Mouse (Mus musculus) liver, embryonic 12.5 days (tissue): ENCODE measurements around the gene Rnf43. TPM values are rescaled to one million over a fixed set of nuclear protein-coding genes. Genes with fewer than 3 reads are reported as not detected.
A peak's percentile ranks its signal among the peaks of the same experiment; 100 is the strongest.

Experiments used
- ATAC-seq: fragments of 200-750 bp; cut with Nextera tagmentation; 2 replicates; pipeline ENCODE4 v1.8.0; 2017; ENCODE audit warnings: moderate number of reproducible peaks, mild to moderate bottlenecking, moderate library complexity
- H3K27ac ChIP-seq: fragments of 300-500 bp; sonication (generic); 2 replicates; pipeline ENCODE4 v1.5.1; 2016; ENCODE audit warnings: mild to moderate bottlenecking
- H3K27me3 ChIP-seq: fragments of 300-500 bp; sonication (generic); replicated peaks from 2 replicates; pipeline ENCODE4 v1.6.1; 2016; ENCODE audit warnings: mild to moderate bottlenecking, moderate library complexity
- H3K36me3 ChIP-seq: fragments of 300-500 bp; sonication (generic); 2 replicates; pipeline ENCODE4 v1.6.1; 2016; ENCODE audit warnings: mild to moderate bottlenecking, moderate library complexity
- H3K4me1 ChIP-seq: fragments of 300-500 bp; sonication (generic); 2 replicates; pipeline ENCODE4 v1.6.1; 2016
- H3K4me2 ChIP-seq: fragments of 300-500 bp; sonication (generic); 2 replicates; pipeline ENCODE4 v1.6.1; 2016; ENCODE audit warnings: mild to moderate bottlenecking, moderate library complexity
- H3K4me3 ChIP-seq: fragments of 300-500 bp; sonication (generic); 2 replicates; pipeline ENCODE4 v1.5.1; 2016; ENCODE audit warnings: mild to moderate bottlenecking, moderate library complexity
- H3K9ac ChIP-seq: fragments of 300-500 bp; sonication (generic); 2 replicates; pipeline ENCODE4 v1.6.1; 2016; ENCODE audit warnings: mild to moderate bottlenecking, moderate library complexity
- H3K9me3 ChIP-seq: fragments of 300-500 bp; sonication (generic); replicated peaks from 2 replicates; pipeline ENCODE4 v1.6.1; 2016; ENCODE audit warnings: mild to moderate bottlenecking, moderate library complexity
- WGBS: fragments of 180-500 bp; shearing (Covaris S2); methylation state at CpG from one replicate; pipeline ENCODE4 v1.1.7; 2016; ENCODE audit not compliant: insufficient replicate concordance; 5-methylcytosine and 5-hydroxymethylcytosine counted together
- polyA plus RNA-seq: library from polyadenylated mRNA; unstranded; fragments of >200 nt; fragmentation: Nextera tagmentation; extraction: Ambion mirVana; gene quantifications from 2 replicates; pipeline ENCODE4 v1.2.1, GENCODE M21; 2016

Gene Rnf43
- polyA plus RNA-seq, 1 experiment from 2014 or later: 6.9 TPM

- H3K9me3 ChIP-seq: no peaks in the 10 kb centered on the region
- WGBS: 14% methylated on average over 11 of the region's 11 CpGs
- peak overlapping the region; percentile 84 for H3K4me2 ChIP-seq
- peaks cover 84% of the 10 kb centered on the region for H3K4me1 ChIP-seq
- ATAC-seq: peak; percentile 72
- H3K27ac ChIP-seq: peak overlapping the region; percentile 100
- H3K9ac ChIP-seq: peak overlapping the region; percentile 86
- peak overlapping the region; percentile 51 for H3K4me3 ChIP-seq
- peaks cover 12% of the 10 kb centered on the region for H3K36me3 ChIP-seq
- H3K27me3 ChIP-seq: no peaks in the 10 kb centered on the region
Measured at GRCm38 (mm10) chr11:87750043-87750421, 87.5 kb downstream of the Rnf43 start.

- H3K36me3 ChIP-seq: peaks cover 7% of the 10 kb centered on the region
- H3K4me1 ChIP-seq: peaks cover 86% of the 10 kb centered on the region
- WGBS: 17% methylated on average over 3 of the region's 3 CpGs
- H3K4me3 ChIP-seq: peak overlapping the region; percentile 51
- H3K9ac ChIP-seq: peak overlapping the region; percentile 86
- no peak for ATAC-seq
- no peaks in the 10 kb centered on the region for H3K27me3 ChIP-seq
- peak overlapping the region; percentile 84 for H3K4me2 ChIP-seq
- H3K27ac ChIP-seq: peak overlapping the region; percentile 100
- no peaks in the 10 kb centered on the region for H3K9me3 ChIP-seq
Measured at GRCm38 (mm10) chr11:87750521-87750920, 88.0 kb downstream of the Rnf43 start.

- H3K27ac ChIP-seq: peak overlapping the region; percentile 100
- H3K36me3 ChIP-seq: peaks cover 2% of the 10 kb centered on the region
- no peak for ATAC-seq
- peak overlapping the region; percentile 51 for H3K4me3 ChIP-seq
- no peaks in the 10 kb centered on the region for H3K9me3 ChIP-seq
- peak overlapping the region; percentile 84 for H3K4me2 ChIP-seq
- H3K27me3 ChIP-seq: no peaks in the 10 kb centered on the region
- H3K4me1 ChIP-seq: peaks cover 86% of the 10 kb centered on the region
- 22% methylated on average over 8 of the region's 8 CpGs for WGBS
- H3K9ac ChIP-seq: peak overlapping the region; percentile 86
Measured at GRCm38 (mm10) chr11:87751031-87751430, 88.5 kb downstream of the Rnf43 start.

- Histone ChIP-seq H3K27ac (peak overlapping the region; percentile 100), H3K36me3 (peaks cover 6% of the 10 kb centered on the region), H3K4me2 (peak overlapping the region; percentile 84), H3K27me3 (no peaks in the 10 kb centered on the region), H3K9me3 (no peaks in the 10 kb centered on the region), H3K4me3 (peak overlapping the region; percentile 51), H3K4me1 (peaks cover 85% of the 10 kb centered on the region), H3K9ac (peak overlapping the region; percentile 86)
- ATAC-seq: peak; percentile 4
- WGBS: 15% methylated on average over 4 of the region's 4 CpGs
Measured at GRCm38 (mm10) chr11:87751491-87751966, 89.0 kb downstream of the Rnf43 start.

- Histone ChIP-seq H3K36me3 (peaks cover 13% of the 10 kb centered on the region), H3K4me3 (peak overlapping the region; percentile 51), H3K27me3 (no peaks in the 10 kb centered on the region), H3K4me2 (peak overlapping the region; percentile 84), H3K9me3 (no peaks in the 10 kb centered on the region), H3K27ac (peak overlapping the region; percentile 100), H3K9ac (peak overlapping the region; percentile 86), H3K4me1 (peaks cover 78% of the 10 kb centered on the region)
- WGBS: 8% methylated on average over 1 of the region's 1 CpGs
- ATAC-seq: no peak
Measured at GRCm38 (mm10) chr11:87752307-87752706, 89.8 kb downstream of the Rnf43 start.

GRCm38 (mm10) chr11:87753255-87753654 lies 90.7 kb downstream of the Rnf43 start:
- H3K36me3 ChIP-seq: peaks cover 23% of the 10 kb centered on the region
- ATAC-seq: no peak
- peak overlapping the region; percentile 84 for H3K4me2 ChIP-seq
- H3K27me3 ChIP-seq: no peaks in the 10 kb centered on the region
- 27% methylated on average over 8 of the region's 8 CpGs for WGBS
- peak overlapping the region; percentile 82 for H3K4me3 ChIP-seq
- peaks cover 77% of the 10 kb centered on the region for H3K4me1 ChIP-seq
- H3K9ac ChIP-seq: peak overlapping the region; percentile 94
- H3K9me3 ChIP-seq: no peaks in the 10 kb centered on the region
- peak overlapping the region; percentile 100 for H3K27ac ChIP-seq

GRCm38 (mm10) chr11:87753891-87754501 lies 91.5 kb downstream of the Rnf43 start:
- Histone ChIP-seq H3K4me2 (peak overlapping the region; percentile 84), H3K9ac (peak overlapping the region; percentile 94)

GRCm38 (mm10) chr11:87754603-87755002 lies 92.1 kb downstream of the Rnf43 start:
- peak overlapping the region; percentile 94 for H3K9ac ChIP-seq
- WGBS: 15% methylated on average over 5 of the region's 5 CpGs
- peaks cover 77% of the 10 kb centered on the region for H3K4me1 ChIP-seq
- H3K27ac ChIP-seq: peak overlapping the region; percentile 100
- peak overlapping the region; percentile 82 for H3K4me3 ChIP-seq
- no peak for ATAC-seq
- H3K36me3 ChIP-seq: peaks cover 25% of the 10 kb centered on the region
- no peaks in the 10 kb centered on the region for H3K27me3 ChIP-seq
- no peaks in the 10 kb centered on the region for H3K9me3 ChIP-seq
- H3K4me2 ChIP-seq: peak overlapping the region; percentile 84

More at GRCm38 (mm10) chr11:87753891-87754501, 91.5 kb downstream of the Rnf43 start:
- peaks cover 25% of the 10 kb centered on the region for H3K36me3 ChIP-seq
- H3K4me1 ChIP-seq: peaks cover 77% of the 10 kb centered on the region
- peak overlapping the region; percentile 82 for H3K4me3 ChIP-seq
- H3K27me3 ChIP-seq: no peaks in the 10 kb centered on the region
- peak overlapping the region; percentile 100 for H3K27ac ChIP-seq
- no peaks in the 10 kb centered on the region for H3K9me3 ChIP-seq
- 12% methylated on average over 5 of the region's 5 CpGs for WGBS
- no peak for ATAC-seq

GRCm38 (mm10) chr11:87755360-87756017 lies 93.0 kb downstream of the Rnf43 start:
- H3K27me3 ChIP-seq: peaks cover 4% of the 10 kb centered on the region
- peak overlapping the region; percentile 84 for H3K4me2 ChIP-seq
- peak; percentile 75 for ATAC-seq
- H3K36me3 ChIP-seq: peaks cover 25% of the 10 kb centered on the region
- H3K4me1 ChIP-seq: peaks cover 79% of the 10 kb centered on the region
- H3K9me3 ChIP-seq: no peaks in the 10 kb centered on the region
- H3K27ac ChIP-seq: peak overlapping the region; percentile 100
- H3K9ac ChIP-seq: peak overlapping the region; percentile 94
- peak overlapping the region; percentile 82 for H3K4me3 ChIP-seq
- WGBS: 14% methylated on average over 15 of the region's 17 CpGs

GRCm38 (mm10) chr11:87756251-87756820 lies 93.8 kb downstream of the Rnf43 start:
- H3K9me3 ChIP-seq: no peaks in the 10 kb centered on the region
- H3K4me1 ChIP-seq: peaks cover 79% of the 10 kb centered on the region
- peak overlapping the region; percentile 94 for H3K9ac ChIP-seq
- peak overlapping the region; percentile 100 for H3K27ac ChIP-seq
- 20% methylated on average over 15 of the region's 15 CpGs for WGBS
- peak overlapping the region; percentile 75 for H3K4me2 ChIP-seq
- H3K4me3 ChIP-seq: peak overlapping the region; percentile 82
- 0 out of 2 replicates have a peak, but pooled peaks have one; percentile 8 for ATAC-seq
- peaks cover 13% of the 10 kb centered on the region for H3K27me3 ChIP-seq
- peaks cover 25% of the 10 kb centered on the region for H3K36me3 ChIP-seq

GRCm38 (mm10) chr11:87757001-87757954 lies 94.8 kb downstream of the Rnf43 start:
- Histone ChIP-seq H3K9me3 (no peaks in the 10 kb centered on the region), H3K27me3 (peaks cover 22% of the 10 kb centered on the region), H3K4me3 (peak overlapping the region; percentile 82), H3K27ac (peak overlapping the region; percentile 100), H3K4me2 (peak overlapping the region; percentile 75), H3K4me1 (peaks cover 75% of the 10 kb centered on the region), H3K36me3 (peaks cover 25% of the 10 kb centered on the region), H3K9ac (peak overlapping the region; percentile 94)
- WGBS: 19% methylated on average over 25 of the region's 25 CpGs
- ATAC-seq: no peak
